Mouse (Mus musculus) left cerebral cortex, adult 8-10 months (tissue): ENCODE data around the gene Gtf3c2. TPM values are rescaled to one million over a fixed set of nuclear protein-coding genes. Genes with fewer than 3 reads are reported as not detected.
"Not testable (repeated sequence)": the region's sequence is repeated elsewhere in the genome, so short reads cannot be mapped to it uniquely, and the experiment has no call there.

Source experiments
- DNase-seq, 2 experiments: peaks; one replicate each; pipeline ENCODE4 v3.0.0; 2022; ENCODE audit warnings: low spot score in 2 of 2
- total RNA-seq, 4 experiments: library from RNA; stranded (reverse); gene quantifications; 2 replicates each; pipeline ENCODE4 v1.2.4; 2022

Gtf3c2 gene
- 10 to 100 TPM; 49.8 to 65.0 (median 58.1) TPM for total RNA-seq

GRCm38 (mm10) chr5:31179766-31180630 is at the start of gene Gtf3c2, which contains the start of gene Gm29609:
Gtf3c2 (minus strand) TSS chr5:31180144.
Gm29609 (minus strand) TSS chr5:31179911.
- DNase-seq, result peak; percentile 96 to 97

GRCm38 (mm10) chr5:31226641-31227040 is 46.7 kb upstream of the Gtf3c2 start:
- no peak for DNase-seq

- DNase-seq, result no peak
Measured at GRCm38 (mm10) chr5:31222696-31223095, 42.8 kb upstream of the Gtf3c2 start.

GRCm38 (mm10) chr5:31221304-31221945 is 41.5 kb upstream of the Gtf3c2 start:
- no peak for DNase-seq

GRCm38 (mm10) chr5:31220448-31221303 is 40.7 kb upstream of the Gtf3c2 start, which contains the start of gene Ppm1g:
Ppm1g (minus strand) TSS chr5:31220687.
- peak; percentile 88 to 93 for DNase-seq

GRCm38 (mm10) chr5:31219911-31220447 is 40.0 kb upstream of the Gtf3c2 start:
- DNase-seq, result no peak

GRCm38 (mm10) chr5:31219474-31219873 is 39.5 kb upstream of the Gtf3c2 start:
- no peak for DNase-seq

GRCm38 (mm10) chr5:31219070-31219469 is 39.1 kb upstream of the Gtf3c2 start:
- DNase-seq, result no peak

- DNase-seq, result no peak
Measured at GRCm38 (mm10) chr5:31218294-31218693, 38.4 kb upstream of the Gtf3c2 start.

- DNase-seq, result not testable (repeated sequence)
Measured at GRCm38 (mm10) chr5:31216554-31216953, 36.6 kb upstream of the Gtf3c2 start.

- DNase-seq, result no peak
Measured at GRCm38 (mm10) chr5:31204421-31204820, 24.5 kb upstream of the Gtf3c2 start.

GRCm38 (mm10) chr5:31203866-31204265 is 23.9 kb upstream of the Gtf3c2 start:
- no peak for DNase-seq

- no peak for DNase-seq
Measured at GRCm38 (mm10) chr5:31202933-31203332, 23.0 kb upstream of the Gtf3c2 start.

GRCm38 (mm10) chr5:31201742-31202590 is 22.0 kb upstream of the Gtf3c2 start, which contains the start of gene Zfp513:
Zfp513 (minus strand) TSS chr5:31202303.
- DNase-seq, result peak; percentile 89 to 99

GRCm38 (mm10) chr5:31201042-31201741 is 21.2 kb upstream of the Gtf3c2 start:
- no peak for DNase-seq

GRCm38 (mm10) chr5:31200327-31200768 is 20.4 kb upstream of the Gtf3c2 start:
- no peak for DNase-seq

- DNase-seq, result no peak
Measured at GRCm38 (mm10) chr5:31199893-31200292, 19.9 kb upstream of the Gtf3c2 start.

GRCm38 (mm10) chr5:31199321-31199892 is 19.5 kb upstream of the Gtf3c2 start:
- DNase-seq, result no peak
